25 mouse cellular contexts compared by ENCODE assay signal in the genomic region with DNA sequence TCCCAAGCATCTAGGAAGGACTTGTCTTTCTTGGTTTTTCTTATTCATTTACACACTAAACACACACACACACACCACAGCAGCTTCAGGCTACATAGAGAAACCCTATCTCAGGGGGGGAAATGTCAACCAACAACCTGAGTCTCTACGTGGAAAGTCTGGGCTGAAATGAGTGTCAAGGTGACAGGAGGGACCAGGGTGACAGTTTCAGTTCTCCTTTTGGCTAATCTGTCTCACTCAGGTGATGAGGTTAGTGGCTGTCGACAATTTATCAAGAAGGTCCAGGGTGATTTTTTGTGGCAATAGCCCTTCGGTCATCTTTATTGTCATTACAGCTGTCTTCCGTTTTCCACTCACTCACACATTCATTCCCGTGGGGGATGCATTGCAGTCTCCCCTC.
"Had no signal": no experiment of that assay in that cellular context is flagged by ENCODE, and none has a peak within 500 bp of the region (broad histone marks: within the 10 kb centered on the region; RNA-seq: fewer than 3 reads in every experiment).

No protein-coding gene starts in this region.

- H3K27ac ChIP-seq: kidney, embryonic 15.5 days; layer of hippocampus, adult 2 months; limb, embryonic 10.5 days; limb, embryonic 13.5 days; liver, embryonic 12.5 days; liver, embryonic 15.5 days; lung, embryonic 15.5 days; midbrain, embryonic 10.5 days; midbrain, embryonic 13.5 days had no signal

- ATAC-seq: liver, embryonic 12.5 days; midbrain, embryonic 13.5 days; midbrain, embryonic 16.5 days had no signal

- H3K9me3 ChIP-seq: kidney, embryonic 15.5 days; limb, embryonic 10.5 days; limb, embryonic 13.5 days; liver, embryonic 12.5 days; liver, embryonic 15.5 days; lung, embryonic 15.5 days; megakaryocyte, embryonic 14.5 days; midbrain, embryonic 10.5 days; midbrain, embryonic 13.5 days had no signal

- H3K4me2 ChIP-seq: kidney, embryonic 15.5 days; limb, embryonic 13.5 days; liver, embryonic 12.5 days; liver, embryonic 15.5 days; lung, embryonic 15.5 days; midbrain, embryonic 13.5 days had no signal

- H3K27me3 ChIP-seq: kidney, embryonic 15.5 days; limb, embryonic 13.5 days; liver, embryonic 12.5 days; liver, embryonic 15.5 days; lung, embryonic 15.5 days; midbrain, embryonic 13.5 days had no signal

- H3K4me3 ChIP-seq: kidney, embryonic 15.5 days; layer of hippocampus, adult 2 months; limb, embryonic 10.5 days; limb, embryonic 13.5 days; liver, embryonic 12.5 days; liver, embryonic 15.5 days; lung, embryonic 15.5 days; megakaryocyte, embryonic 14.5 days; midbrain, embryonic 10.5 days; midbrain, embryonic 13.5 days; myocyte had no signal

- DNase-seq: kidney, adult 8-10 months; kidney, postnatal 10 days; kidney, postnatal 36 days; layer of hippocampus, adult 9-11 months; liver; lung, adult 18-20 months; lung, postnatal 10 days; lung, postnatal 36 days; right cerebral cortex, adult 18-20 months; right cerebral cortex, postnatal 14 days; right cerebral cortex, postnatal 4 days; thymus, adult 18-20 months; thymus, postnatal 36 days had no signal

- H3K9ac ChIP-seq: kidney, embryonic 15.5 days; limb, embryonic 13.5 days; liver, embryonic 12.5 days; liver, embryonic 15.5 days; lung, embryonic 15.5 days; midbrain, embryonic 13.5 days had no signal

- H3K4me1 ChIP-seq: limb, embryonic 13.5 days; liver, embryonic 12.5 days; liver, embryonic 15.5 days; megakaryocyte, embryonic 14.5 days had no signal

- H3K36me3 ChIP-seq: kidney, embryonic 15.5 days; limb, embryonic 10.5 days; limb, embryonic 13.5 days; liver, embryonic 12.5 days; liver, embryonic 15.5 days; lung, embryonic 15.5 days; midbrain, embryonic 10.5 days; midbrain, embryonic 13.5 days had no signal
